Mouse (Mus musculus) lung, postnatal 0 days (tissue): ENCODE results near the gene Gm13289.
"Not testable (repeated sequence)": the region's sequence is repeated elsewhere in the genome, so short reads cannot be mapped to it uniquely, and the experiment has no call there.

ENCODE experiments used
- CTCF ChIP-seq: IDR thresholded peaks from 2 replicates; pipeline ENCODE4 v1.5.1; 2016; ENCODE audit warnings: antibody characterized with exemption, mild to moderate bottlenecking
- EP300 ChIP-seq: IDR thresholded peaks from 2 replicates; pipeline ENCODE4 v1.6.1; 2016; ENCODE audit warnings: antibody characterized with exemption, mild to moderate bottlenecking, control low read depth

- TF ChIP-seq CTCF, result peak; percentile 43
- TF ChIP-seq EP300, result not testable (repeated sequence)
These were observed 29.0 kb downstream of the Gm13289 start for GRCm38 (mm10) chr4:88805761-88806160.
